Mouse (Mus musculus) testis, postnatal 14 days (tissue): ENCODE measurements at regions not wholly inside any gene's neighbourhood (a gene's known extent, or its start where the extent isn't known, plus 50 kb on each side); places are given as distances from the start of the nearest gene placed in this dataset.

Experiments used
- DNase-seq: peaks from one replicate; pipeline ENCODE4 v3.0.0; 2021; ENCODE audit warnings: low spot score

DNA sequence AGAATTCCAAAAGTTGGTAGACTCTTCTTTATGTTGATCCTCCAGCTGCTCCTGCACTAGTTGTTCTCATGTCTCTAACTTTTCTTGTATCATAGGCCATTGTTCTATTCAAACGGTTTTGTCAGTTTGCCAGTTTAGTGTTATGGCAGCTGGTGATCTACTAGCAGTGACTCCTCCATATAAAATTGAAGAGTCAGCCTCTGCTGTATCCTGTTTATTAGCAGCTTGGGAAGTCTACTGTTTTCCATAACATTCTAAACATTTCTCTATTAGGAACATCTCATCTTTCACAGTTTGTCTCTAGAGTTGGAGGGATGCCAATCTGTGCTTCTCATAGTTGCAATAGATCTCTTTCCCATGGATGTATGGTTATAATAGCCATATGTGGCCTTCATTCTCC lies 58.6 kb downstream of the Drd1 start:
- DNase-seq = no peak

DNA sequence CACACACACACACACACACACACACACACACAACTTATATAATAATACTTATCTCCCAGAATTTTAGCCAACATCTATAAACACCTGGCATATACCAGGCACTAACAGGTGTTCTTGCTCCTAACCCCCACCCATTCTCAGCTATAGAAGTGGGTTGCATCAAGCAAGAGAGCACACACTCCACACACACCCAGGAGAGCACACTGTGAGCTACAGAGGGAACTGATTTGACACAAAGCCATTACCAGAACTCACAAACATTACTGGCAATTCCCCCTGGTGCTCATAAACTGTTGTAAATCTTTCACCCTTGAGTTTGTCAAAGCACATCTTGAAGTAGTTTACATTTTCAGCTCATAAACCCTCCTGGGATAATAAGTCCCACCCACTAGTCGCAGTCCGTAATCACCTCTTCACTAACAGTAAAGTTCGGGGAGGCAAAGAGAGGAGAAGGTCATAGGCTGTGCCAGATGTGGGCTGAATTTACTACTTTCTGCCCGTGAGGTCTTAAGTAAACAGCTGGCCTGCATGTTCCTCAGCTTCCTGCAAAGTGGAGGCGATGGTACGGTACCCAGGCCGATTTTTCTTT lies 62.5 kb downstream of the Drd1 start:
- no peak for DNase-seq

DNA sequence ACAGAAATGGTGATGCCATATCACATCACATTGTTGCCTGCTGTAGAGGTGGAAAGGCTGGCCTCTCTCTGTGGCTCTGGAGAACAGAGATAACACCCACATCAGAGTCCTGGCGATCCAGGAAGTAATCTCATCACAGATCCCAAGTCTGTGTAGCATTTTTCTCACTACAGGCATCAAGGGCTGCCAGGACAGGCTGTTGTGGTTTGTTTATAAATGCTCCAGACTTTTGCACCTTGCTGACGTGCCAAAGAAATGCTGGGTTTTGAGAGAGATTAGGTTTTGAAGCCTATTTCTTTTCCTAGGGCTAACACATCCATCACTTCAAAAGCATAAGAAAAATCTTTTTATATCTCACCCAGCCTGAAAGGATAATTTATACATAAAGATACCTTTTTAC lies 76.3 kb downstream of the Drd1 start:
- no peak for DNase-seq

DNA sequence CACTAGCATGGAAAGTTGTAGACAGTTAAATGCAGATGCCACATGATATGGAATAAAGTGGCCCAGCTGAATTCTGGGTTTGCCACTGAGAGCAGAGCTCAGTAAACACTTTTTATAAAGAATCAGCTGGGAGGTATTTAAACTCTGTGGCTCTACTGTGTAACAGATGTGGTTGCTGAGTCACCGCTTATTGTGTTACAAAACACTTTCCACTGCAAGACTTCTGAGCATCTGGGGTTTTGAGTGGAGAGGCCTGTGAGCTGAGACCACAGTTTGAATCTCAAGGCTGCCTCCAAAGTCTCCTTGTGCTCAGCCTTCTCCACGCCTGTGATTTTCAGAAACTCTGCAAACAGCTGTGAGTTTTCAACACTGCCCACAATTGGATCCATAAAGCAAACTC lies 86.1 kb downstream of the Drd1 start:
- no peak for DNase-seq

DNA sequence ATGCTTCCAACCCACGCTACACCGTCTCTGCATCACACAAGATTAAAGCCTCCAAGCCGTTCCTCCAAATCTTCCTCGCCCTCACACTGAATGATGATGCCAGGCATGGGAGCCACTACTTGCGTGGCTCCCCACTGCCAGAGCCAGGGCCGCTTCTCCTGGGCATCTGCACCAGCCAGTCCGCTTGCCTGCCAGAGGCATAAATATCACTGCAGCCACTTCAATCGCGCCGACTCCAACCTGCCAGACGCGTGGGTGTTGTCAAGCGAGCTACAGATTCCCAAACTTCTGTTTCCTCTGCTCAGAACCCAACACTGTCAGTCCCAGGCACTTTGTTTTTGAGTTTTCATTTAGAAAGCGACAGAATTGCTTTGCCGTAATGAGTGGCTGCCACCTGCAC lies 99.3 kb downstream of the Drd1 start:
- no peak for DNase-seq

DNA sequence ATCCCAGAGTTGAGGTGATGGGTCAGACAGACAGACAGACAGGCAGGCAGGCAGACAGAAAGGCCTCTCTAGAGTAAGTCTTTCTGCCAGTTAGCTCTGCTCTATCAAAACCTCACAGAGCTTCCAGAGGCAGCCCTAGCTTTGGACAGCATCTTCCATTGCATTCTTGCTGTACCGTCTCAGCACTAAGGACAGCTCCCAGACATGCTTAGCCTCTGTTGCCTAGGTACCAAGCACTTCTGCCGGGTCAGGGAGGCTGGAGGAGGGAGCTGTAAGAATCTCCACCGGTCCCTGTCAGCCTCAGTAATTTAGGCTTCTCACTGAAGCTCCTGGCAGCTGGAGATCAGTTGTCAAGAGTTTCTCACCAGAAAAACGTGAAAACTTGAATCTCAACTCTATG lies 107.4 kb downstream of the Drd1 start:
- peak; percentile 33 for DNase-seq

DNA sequence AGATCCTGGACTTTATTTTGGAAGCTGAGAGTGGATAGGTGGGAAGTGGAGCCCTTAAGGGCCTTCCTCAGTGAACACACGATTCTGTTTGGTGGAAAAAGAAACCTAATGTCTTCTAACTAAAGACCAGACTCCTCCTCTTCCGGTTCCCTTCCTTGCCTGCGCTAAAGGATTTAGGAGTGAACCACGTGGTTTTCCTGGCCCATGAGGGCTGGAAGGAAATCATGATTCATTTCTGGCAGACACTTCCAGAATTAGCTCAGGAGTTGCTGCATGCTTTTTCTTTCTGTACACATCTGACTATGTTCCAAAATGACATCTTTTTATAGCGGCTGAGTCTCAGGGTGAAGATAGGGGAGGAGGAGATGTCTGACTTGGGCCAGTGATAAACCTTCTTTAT lies 109.8 kb downstream of the Drd1 start:
- no peak for DNase-seq

DNA sequence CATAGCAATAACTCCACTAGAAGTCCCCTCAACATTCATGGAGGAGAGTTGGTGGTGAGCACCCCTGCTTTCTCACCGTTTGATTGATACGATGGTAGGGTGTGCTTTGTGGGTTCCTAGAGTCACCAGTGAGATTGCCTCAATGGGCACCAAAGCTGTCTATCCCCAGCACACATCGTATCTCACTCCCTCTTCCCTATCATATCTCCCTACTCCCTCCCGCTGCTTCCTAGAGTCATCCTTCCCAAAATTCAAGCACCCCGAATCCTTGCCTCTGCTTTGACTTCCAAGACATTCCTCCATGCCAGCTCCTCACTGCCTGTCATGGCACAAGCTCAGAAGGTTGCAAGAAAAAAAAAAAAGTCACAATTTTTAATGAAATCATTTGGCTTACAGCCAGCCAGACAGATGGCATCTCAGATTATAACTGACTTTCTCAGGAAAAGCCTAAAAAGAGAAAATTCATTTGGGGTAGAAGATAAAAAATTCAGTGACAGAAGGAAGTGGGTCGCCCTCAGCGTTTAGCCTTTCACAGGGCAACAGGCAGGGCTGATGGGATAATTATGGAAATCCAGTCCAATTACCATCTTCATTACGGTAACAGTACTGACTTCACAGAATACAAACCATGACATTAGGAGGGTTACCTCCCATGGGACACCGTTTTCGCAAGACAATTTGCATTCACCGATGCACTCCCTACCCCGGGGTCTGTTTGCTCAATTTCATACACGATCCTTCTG lies 114.3 kb downstream of the Drd1 start:
- DNase-seq = no peak

DNA sequence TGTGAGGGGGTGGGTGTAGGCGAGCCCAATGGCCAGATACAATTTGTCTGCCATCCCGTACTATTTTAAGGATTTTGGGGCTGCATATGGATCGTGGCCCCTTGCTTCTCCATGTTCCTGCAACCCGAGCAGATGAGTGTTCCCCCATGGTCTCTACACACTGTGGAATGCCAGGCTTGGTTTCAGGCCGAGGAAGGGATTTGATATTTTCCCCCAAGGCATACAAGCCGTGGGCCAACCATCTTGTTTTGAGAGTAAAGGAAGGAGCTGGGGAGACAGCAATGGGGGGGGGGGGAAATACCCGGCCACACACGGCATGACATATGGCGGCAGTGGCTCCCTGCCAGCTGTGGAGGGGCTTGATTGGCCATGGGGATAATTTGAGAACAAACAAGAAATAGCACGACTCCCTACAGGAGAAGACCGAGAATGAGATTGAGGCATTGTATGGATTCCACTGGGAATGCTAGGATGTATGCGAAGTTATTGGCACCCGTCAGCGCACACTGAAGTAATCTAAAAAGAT lies 120.3 kb downstream of the Drd1 start:
- no peak for DNase-seq

DNA sequence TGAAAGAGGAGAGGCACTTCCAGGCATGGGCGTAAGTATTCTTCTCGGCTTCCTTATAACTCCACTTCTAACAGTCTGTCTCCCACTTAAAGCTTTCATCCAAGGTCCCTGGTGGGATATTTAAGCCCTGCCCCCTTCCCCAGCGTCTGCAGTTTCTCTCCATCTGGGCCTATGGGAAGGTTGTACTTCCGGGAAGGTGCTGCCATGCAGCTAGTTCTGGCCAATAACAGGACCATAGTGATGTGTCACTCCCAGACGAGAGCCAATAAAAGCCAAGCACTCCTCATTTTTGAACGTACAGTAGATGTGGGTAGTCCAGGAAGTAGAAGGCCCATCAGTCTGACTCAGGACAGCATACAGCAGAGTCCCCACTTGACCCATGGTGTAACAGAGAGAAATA lies 121.0 kb downstream of the Drd1 start:
- peak; percentile 67 for DNase-seq

DNA sequence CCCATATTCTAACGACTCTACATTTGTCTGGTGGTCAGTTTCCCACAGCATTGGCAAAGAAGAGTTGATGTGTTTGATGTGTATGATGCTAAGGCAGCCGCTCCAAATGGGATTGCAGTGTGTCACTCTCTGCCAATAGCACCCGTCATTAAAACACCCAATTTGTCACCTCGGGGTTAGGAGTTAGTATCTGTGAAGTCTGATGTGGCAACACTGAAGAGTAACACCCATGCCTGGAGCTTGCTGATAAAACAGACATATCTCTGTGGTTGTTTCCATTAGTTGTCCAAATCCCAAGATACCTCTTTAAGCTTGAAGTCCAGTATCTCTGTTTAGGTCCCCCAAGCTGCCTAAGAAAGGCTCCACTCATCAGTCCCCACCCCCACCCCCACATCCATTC lies 129.4 kb downstream of the Drd1 start:
- DNase-seq = no peak

DNA sequence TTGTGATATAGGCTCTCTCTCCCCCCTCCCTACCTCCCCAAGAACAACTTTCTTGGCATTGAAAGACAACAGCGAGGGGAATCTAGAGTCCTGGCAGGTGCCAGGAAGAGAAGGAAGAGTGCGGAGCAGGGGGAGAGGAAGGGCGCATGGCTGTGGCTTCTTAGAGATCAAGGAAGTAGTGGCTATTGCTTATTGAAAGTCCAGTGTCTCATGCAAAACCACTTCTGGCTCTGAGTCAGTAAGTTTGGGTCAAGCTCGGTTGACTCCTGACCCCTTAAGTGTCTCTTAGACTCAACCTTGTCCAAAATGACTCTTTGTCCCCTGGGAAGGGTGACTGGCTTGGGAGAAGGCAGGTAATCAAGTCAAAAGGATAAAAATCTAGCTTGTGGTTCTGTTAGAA lies 131.1 kb downstream of the Drd1 start:
- no peak for DNase-seq

DNA sequence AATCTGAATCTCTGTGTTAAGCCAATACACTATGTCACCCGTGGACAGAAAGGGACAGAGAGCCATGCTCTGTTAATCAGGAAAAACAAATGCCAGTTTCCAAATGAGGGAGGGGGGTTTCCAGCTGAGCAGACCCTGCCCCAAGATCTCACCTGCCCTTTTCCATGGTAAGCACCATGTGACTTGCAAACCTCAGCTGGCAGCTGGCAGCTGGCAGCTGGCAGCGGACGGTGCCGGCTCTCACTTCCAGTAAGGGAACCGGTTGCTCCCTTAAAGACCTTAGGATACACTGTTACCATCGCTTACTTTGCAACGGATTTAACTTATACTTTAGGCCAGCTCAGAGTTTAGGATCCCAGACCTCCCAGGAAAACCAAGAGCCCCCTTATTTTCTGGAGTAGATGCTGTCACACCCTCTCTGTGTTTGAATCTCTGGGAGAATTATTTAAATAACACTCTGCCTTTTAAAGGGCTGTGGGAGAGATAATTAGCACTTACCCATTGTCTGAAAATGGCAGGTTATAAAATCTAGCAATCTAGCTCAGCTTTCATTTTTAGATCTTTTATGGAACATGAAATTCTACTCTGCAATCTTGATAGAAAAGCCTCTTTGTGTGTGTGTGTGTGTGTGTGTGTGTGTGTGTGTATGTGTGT lies 131.7 kb downstream of the Drd1 start:
- no peak for DNase-seq

DNA sequence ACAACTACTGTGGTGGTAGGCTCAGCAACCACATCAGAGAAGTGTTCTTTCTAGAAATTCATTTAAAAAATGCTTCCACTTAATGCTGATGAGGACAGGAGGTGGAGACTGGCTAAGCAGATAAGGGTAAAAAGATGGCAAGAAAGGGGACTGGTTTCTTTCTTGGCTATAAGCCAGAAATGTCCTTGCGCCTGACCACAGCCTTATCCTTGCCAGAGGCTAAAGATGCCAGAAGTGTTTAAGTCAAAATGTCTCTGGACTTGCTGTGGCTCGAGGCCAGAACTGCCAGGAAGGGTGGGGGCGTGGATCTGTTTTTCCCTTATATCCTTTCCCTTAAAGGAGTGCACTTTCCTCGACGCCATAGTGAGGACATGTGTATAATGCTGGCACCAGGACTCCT lies 133.7 kb downstream of the Drd1 start:
- DNase-seq = no peak

DNA sequence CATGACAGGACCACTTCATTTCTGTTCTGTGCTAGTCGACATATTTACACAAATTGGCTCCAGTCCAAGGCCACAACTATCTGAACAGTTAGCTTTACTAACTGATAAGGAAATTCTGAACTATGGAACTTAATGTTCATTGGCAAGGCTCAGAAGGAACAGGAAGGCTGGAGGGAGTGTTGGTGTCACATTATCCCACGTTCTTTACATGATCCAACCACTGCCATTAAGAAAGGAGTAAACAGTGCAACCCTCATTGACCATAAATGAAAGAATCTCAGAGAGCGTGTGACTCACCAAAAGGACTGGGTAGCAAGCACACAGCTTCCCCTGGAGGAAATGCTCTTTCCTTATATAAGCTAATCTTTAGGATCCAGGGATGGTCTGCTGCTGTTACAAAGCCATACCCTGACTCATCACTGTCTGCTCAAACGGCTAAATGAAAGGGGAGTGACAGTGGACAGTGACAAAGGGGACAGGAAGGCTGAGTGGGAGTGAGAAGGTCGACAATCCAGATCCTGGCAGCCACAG lies 135.6 kb downstream of the Drd1 start:
- no peak for DNase-seq

DNA sequence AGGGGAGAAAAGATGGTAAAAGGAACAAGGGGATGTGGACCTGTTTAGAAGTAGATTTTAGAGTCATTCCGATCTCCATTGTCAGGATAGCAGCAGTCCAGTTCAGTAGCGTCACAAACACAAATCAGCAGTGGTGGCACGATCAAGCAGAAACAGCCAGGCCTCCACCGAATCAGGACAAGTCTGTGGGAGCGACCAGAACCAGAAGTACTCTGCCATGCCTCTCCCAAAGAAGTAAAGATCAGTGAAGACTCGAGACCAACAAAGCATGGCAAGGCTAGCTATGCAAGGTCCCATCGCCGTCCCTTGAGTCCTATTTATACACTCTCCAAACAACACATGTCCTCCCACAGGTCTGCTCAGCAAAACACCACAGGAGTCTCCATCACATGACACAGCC lies 140.0 kb downstream of the Drd1 start:
- DNase-seq = no peak

DNA sequence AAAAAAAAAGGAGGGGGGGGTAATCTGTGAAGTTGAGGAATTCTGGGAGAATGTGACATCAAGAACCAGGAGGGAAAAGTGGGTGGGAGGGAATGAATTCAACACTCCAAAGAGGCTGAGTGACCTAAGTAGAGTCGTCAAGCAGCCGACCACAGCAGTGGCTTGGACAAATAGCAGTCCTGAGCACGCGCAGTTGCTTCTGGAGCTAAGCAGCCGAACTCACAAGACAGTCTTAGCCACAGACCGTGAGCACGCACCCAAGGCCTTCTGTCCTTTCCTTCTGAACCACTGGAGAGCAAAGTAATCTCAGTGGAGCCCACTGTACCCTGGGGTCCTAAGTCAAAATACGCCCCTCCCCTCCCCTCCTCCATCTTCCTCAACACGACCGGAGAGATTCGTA lies 141.1 kb downstream of the Drd1 start:
- no peak for DNase-seq

DNA sequence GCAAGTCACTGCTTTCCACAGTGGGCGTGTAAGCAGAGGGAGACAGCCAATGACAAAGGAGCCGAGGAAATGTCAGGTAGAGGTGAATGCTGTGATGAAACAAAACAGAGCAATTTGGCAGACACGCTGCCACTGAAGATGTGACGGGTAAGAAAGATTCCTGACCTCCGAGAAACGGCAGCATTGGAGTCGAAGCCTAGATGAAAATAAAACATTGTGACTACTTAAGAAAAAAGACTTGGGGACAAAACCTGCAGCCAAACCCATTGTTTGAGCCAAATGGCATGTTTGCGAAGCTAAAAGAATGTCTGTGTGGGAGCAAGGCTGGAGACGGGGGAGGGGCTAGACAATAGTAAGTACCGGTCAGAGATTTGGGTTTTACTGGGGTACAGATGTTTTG lies 142.0 kb downstream of the Drd1 start:
- DNase-seq = no peak

DNA sequence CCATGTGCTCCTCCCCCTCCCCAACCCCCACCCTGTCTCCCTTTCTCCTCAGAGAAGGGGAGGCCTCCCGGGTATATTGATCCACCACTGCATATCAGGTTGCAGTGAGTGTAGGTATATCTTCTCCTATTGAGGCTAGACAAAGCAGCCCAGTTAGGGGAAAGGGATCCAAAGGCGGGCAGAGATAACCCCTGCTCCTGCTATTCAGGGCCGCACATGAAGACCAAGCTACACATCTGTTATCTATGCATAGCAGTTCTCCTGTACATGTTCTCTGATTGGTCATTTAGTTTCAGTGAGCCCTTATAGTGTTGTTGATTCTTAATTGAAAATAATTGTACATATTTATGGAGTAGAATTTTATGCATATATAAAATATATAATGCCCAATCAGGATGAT lies 143.7 kb downstream of the Drd1 start:
- no peak for DNase-seq

DNA sequence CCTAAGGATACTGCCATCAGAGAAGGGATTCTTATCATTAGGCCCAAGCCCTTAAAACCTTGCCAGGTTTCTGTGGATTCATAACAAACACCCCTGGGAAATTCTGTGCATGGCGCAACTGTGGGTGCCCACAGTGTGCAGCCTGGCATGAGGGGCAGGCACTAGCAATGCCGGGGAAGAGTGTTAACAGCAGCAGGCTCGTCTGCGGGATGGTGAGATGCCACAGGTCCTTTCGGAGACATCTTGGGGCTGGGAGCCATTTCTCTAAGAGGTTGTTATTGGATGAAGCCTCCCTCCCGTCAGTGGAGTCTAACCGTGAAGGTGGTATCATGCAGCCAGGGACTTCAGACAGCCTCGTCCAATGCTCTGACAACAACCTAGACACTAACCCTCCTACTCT lies 144.2 kb downstream of the Drd1 start:
- no peak for DNase-seq

DNA sequence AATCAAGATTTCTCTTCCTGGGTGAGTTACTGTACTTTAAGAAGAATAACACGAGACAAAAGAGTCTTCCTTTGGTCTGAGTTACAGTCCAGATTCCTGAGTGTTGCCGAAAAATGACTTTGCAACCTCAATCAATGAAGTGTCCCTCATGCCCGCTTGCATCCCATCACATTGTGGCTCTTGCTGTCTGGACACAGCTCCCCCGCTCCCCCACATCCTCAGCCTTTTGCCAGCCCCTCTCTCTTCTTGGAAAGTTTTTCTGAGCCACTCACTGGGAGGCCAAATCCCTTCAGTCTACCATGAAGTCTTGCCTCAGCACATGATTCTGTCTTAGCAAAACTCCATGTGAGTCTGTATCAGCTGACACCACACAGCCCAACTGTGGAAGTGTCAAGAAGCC lies 145.3 kb downstream of the Drd1 start:
- DNase-seq = no peak

DNA sequence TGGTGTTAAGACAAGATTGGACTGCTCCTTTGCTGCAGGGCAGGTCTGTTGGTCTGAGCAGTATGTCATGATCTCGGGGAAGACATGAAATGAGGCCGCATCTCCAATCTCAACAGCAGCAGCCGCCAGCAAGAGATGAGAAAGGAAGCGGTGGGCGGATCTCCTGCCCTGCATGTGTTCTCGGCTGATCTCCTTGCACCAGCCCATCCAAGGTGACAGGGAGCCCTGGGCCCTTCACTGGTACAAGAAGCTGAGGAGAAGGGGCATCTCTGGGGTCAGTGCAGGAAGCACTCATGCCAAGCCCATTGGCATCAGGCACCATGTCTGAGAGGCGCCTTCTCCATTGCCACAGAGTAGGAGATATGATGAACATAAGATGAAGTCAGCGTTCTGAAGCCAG lies 151.0 kb downstream of the Drd1 start:
- no peak for DNase-seq

DNA sequence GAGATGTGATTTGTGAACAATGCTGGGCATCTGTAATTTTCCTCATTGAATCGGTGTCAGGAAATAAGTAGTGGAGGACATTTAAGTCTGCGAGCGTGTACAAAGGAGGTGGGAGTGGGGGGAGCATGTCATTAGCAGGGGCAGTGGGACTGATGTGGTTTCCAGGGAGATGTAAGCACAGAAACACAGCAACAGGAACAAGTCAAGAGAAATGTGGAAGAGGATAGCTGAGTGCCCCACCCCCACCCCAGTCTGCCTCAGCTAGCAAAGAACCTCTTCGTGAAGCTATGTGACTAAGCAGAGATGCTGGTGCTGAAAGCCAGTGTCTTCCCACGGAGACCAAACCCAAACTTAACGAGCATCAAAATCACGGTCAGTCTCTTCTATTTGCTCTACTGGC lies 151.9 kb downstream of the Drd1 start:
- no peak for DNase-seq
